Mouse (Mus musculus): ENCODE data around the gene Zbed4.
"Not testable (repeated sequence)": the region's sequence is repeated elsewhere in the genome, so short reads cannot be mapped to it uniquely, and the experiment has no call there.

The Zbed4 gene

DNA sequence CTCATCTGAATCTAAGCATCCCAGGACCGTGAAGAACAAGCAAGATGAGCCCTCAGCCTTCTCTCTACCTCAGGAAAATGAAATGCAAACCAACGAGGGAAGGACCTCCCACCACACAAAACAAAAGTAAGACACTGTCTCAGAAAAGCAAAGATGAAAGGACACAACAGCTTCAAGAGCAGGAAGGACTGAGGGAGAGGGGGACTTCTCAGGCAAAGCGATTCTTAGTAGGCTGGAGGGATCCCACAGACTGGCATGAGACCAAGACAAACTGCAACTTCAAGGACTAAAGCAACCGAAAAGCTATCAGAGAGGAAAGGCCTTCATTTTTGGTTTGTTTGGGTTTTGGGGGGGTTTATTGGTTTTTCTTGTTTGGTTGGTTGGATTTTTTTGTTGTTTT is 15.3 kb upstream of the Zbed4 start:
- no peak for DNase-seq (ENCODE audit: low spot score in 2 of 2)

DNA sequence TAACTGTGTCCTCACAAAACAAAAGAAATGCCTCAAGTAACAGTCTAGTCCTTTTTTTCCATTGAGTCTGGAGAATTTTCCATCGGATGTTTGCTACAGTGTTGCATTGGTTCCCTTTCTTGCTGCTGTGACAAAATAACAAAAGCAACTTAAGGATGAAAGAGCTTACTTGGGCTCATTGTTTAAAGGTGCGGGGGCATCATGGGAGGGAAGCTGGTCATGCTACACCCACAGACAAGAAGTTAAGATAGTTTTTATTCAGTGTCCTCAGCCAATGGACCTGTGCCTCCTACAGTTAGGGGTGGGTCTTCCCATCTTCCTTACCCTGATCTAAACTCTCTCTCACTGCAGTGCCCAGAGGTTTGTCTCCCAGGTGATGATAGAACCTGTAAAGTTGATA is 13.0 kb upstream of the Zbed4 start:
- no peak for DNase-seq (ENCODE audit: low spot score in 2 of 2)

DNA sequence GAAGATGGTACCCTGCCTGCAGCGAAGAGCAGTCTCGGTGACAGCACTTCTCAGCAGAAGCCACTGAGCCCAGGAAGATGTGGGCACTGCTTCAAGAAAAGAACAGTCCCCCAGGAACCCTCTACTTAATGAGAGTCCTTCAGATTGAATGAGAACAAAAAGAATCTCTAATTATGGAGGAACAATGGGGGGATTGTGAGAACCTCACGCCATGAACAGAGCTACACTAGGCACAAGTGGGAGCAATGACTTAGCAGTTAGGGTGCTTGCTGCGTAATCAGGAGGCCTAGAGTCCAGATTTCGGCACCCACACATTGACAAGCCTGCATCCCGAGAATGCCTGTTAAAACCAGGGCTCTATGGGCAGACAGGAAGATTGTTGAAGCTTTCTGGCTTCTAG is 10.1 kb upstream of the Zbed4 start:
- DNase-seq (ENCODE audit: low spot score in 2 of 2), result no peak

DNA sequence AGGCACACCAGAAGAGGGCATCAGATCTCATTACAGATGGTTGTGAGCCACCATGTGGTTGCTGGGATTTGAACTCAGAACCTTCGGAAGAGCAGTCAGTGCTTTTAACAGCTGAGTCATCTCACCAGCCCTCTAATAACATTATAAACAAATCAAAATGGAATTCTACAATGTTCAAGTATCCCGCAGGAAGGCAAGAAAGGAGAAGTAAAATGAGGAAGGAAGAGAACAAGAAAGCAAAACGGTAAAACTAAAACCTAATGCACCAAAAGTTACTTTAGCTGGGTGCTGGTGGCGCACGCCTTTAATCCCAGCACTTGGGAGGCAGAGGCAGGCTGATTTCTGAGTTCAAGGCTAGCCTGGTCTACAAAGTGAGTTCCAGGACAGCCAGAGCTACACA is 8.1 kb upstream of the Zbed4 start:
- not testable (repeated sequence) for DNase-seq (ENCODE audit: low spot score in 2 of 2)

DNA sequence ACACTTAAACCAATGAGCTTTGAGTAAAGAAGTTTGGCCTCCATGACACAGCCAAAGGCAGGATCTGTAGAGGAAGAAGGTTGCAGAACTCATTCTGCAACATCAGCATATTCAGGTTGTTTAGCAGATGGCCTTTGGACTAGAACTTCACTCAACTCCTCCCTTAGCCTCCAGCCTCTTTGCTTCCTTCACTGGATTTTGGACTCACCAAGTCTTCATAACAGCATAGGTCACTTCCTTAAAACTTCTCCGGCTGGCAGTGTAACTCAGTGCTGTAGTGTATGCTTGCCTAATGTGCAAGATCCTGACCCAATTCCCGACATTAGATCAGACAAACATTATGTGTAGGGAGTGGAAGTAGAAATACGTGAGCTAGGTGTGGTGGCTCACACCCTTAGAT is 6.1 kb upstream of the Zbed4 start:
- no peak for DNase-seq (ENCODE audit: low spot score in 2 of 2)

DNA sequence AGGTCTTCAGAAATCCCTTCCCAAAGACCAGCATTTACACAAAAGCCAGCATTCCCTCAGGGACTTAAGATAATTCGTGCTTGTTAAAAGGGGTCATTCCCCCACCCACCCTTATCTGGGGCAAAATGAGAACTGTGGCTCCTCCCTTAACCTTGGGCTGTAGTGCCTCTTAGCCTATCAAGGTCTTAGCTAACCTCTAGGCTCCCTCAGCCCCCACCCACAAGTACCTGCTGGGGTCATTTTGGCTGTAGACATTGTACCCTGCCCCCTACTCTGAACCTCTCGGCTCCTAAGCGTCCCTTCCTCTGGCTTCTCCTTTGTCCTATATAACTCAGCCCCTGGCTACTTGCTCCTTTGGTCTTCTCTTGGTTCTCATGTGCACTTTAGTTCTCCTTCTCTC is 5.5 kb upstream of the Zbed4 start:
- DNase-seq (ENCODE audit: low spot score in 2 of 2), result no peak

DNA sequence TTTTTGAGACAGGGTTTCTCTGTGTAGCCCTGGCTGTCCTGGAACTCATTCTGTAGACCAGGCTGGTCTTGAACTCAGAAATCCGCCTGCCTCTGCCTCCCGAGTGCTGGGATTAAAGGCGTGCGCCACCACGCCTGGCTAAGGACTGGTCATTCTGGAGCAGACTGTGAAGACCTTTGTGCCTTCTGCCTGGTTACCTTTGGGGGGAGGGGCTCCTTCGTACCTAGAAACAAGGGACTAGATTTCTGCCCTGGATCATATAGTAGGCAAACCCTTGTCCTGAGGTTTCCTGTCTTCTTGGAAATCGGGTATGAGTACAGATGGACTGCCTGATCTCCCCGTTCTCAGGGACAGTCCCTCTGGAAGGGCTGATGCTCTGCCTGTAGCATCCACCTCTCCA is 1.8 kb upstream of the Zbed4 start:
- not testable (repeated sequence) for DNase-seq (ENCODE audit: low spot score in 2 of 2)

DNA sequence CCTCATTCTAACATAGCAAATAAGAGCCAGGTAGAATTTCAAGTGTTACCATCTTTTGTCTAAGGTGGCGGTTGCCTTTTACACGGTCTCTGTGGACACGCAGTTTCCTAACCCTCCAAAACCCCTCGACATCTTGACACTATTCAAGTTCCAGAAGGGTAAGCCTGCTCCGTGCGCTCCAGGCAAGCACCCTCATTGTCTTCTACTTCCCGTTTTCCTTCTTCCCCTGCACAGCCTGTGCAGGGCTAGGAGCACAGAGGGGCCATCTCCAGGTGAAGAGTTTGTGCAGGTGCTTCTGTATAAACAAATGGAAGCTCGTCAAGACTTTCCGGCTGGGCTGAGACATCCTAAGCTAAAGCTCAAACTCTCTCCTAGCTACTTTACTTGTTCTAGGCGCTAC is 1.4 kb upstream of the Zbed4 start:
- no peak for DNase-seq (ENCODE audit: low spot score in 2 of 2)

DNA sequence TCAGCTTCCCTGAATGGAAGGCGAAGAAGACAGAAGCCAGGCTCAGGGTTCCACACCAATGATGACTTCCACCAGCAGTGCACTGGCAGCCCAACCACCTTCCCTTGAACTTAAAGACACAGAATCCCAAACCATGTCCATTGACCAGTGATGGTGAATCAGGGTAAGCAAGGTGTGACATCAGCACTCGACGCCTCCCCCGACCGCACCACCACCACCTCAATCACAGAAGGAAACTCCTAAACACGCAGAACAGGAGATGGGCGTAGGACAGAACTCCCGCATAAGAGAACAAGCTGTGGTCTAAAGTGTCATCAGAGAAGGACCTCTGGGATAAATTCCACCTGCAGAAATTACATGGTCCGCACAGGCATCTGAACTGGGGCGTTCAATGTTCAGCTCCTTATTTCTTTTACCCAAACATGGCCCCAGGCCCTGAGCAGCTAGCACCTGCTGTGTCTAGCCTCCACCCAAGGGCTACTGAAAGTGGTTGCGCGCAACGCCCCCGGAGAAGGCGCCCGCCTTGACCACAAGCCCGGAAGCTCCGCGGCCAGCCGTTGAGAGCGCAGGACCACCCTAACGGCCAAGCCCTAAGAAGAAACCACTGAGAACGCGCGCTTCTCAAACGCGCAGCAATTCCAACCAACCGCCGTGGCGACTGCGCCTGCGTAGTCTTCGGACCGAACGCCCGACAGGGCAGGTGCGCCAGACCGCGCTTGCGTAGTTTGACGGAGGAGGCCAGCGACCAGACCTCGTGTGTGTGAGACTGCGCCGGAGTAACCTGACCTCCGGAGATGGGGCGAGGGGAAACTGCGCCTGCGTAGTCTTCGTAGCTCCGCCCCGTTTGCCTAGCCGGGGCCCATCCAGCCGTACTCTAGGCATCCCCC is 540 bp upstream of the Zbed4 start:
- DNase-seq (ENCODE audit: low spot score in 2 of 2), result peak; percentile 98 to 99

DNA sequence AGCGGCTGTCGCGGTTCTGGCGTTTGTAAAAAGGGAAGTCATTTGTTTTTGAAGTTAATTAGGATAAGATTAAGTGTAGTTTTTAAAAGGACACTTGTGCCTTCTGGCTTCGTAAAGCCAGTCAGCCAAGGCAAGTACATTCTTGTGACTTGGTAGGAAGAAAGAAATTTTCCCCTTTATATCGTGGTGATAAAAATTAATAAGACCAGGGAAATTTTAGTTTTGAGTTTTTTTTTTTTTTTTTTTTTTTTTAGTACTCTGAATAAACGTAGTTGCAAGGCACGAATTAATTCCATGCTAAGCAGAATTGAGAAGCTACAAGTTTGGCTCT is 908 bp downstream of the Zbed4 start:
- DNase-seq (ENCODE audit: low spot score in 2 of 2), result no peak

DNA sequence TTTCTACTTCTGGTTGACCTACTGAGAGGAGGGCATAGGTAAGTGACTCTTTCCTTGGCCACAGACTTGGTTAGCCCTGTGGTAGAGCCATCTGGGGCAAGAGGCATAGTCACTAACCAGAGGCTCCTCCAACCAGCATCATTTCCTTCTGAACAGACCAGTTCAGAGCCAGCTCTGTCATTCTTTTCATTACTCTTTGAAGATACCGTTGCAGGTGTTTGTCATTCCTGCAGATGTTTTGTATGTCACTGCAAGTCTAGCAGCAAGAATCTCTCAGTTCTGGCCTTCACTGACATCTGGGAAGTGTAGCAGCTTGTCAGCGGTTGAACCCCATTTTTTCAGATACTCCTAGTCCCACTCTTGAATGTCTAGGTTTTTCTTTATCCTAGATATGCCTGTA is 3.4 kb downstream of the Zbed4 start:
- no peak for DNase-seq (ENCODE audit: low spot score in 2 of 2)

DNA sequence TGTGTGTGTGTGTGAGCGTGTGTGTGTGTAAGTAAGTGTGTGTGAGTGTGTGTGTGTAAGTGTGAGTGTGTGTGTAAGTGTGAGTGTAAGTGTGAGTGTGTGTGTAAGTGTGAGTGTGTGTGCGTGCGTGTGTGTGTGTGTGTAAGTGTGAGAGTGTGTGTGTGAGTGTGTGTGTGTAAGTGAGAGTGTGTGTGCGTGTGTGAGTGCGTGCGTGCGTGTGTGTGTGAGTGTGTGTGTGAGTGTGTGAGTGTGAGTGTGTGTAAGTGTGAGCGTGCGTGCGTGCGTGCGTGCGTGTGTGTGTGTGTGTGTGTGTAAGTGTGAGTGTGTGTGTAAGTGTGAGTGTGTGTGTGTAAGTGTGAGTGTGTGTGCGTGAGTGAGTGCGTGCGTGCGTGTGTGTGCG is 4.3 kb downstream of the Zbed4 start:
- DNase-seq (ENCODE audit: low spot score in 2 of 2), result no peak

DNA sequence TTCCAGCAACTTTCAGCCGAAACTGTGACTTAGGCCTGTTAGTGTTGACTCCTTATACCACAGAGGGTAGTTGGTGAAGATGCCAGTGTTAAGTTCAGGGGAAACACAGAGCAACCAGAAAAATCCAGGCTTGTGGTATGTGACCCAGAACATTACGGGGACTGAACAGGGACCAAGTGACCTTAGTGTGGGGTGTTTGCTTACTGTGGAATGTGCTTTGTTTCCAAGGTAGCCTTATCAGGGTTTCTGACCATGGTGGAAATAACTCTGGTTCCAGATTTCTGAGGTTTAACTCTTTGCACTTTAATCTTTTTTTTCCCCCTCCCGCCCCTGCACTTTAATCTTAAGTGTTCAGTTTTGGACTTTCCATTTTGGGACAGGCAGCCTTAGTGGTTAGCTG is 6.6 kb downstream of the Zbed4 start:
- no peak for DNase-seq (ENCODE audit: low spot score in 2 of 2)

DNA sequence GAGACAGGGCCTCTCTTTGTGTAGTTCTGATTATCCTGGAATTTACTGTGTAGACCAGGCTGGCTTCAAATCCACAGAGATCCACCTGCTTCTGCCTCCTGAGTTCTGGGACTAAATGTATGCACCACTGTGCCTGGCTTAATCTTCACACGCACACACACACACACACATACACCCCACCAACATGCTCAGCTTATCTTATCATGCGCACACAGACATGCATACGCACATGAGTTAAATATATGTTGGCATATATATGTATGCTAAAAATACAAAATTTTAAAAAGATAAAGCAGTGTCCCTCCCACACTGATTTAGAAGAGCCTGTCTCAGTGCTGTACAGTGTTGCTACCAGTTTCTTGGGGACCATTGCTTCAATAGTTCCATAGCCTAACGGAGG is 10.1 kb downstream of the Zbed4 start:
- no peak for DNase-seq (ENCODE audit: low spot score in 2 of 2)

DNA sequence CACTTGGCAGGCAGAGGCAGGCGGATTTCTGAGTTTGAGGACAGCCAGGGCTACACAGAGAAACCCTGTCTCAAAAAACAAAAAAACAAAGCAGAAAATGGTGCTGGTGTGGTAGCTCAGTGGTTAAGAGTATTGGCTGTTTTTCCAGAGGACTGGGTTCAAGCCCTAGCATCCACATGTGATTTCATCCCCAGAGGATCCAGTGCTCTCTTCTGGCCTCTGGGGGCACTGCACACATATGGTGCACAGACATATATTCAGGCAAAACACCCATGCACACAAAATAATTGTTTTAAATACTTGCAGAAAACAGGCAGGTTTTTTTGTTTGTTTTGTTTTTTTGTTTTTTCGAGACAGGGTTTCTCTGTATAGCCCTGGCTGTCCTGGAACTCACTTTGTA is 14.7 kb downstream of the Zbed4 start:
- DNase-seq (ENCODE audit: low spot score in 2 of 2), result not testable (repeated sequence)

DNA sequence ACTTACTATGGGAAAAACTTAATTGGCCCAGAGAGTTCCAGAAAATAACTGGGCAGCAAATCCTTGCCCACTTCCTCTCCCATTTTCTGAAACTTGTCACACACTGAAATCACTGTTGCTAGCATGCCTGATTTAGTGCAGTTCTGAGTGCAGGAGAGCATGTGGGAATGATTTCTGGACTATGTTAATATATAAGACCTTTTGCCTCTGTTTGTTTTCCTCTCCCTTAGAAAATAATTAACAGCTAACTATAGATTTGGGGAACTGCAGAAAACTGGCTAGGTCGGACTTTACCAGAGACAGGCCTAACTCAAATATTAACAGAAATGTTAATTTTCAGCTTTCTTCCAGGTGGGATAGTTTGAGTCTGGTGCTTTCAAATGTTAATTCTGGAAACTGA is 17.1 kb downstream of the Zbed4 start:
- DNase-seq (ENCODE audit: low spot score in 2 of 2), result no peak

DNA sequence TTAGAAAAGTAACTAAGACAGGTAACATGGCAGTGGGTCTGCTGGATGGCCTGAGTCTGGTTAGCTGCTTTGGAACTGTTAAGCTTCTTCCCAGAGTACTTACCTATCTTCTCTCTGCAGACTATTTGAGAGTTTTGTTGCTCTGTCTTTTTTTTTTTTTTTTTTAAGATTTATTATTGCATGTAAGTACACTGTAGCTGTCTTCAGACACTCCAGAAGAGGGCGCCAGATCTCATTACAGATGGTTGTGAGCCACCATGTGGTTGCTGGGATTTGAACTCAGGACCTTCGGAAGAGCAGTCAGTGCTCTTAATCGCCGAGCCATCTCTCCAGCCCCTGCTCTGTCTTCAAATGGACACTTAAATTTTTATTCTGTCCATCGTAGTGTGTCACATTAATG is 23.2 kb downstream of the Zbed4 start:
- not testable (repeated sequence) for DNase-seq (ENCODE audit: low spot score in 2 of 2)

DNA sequence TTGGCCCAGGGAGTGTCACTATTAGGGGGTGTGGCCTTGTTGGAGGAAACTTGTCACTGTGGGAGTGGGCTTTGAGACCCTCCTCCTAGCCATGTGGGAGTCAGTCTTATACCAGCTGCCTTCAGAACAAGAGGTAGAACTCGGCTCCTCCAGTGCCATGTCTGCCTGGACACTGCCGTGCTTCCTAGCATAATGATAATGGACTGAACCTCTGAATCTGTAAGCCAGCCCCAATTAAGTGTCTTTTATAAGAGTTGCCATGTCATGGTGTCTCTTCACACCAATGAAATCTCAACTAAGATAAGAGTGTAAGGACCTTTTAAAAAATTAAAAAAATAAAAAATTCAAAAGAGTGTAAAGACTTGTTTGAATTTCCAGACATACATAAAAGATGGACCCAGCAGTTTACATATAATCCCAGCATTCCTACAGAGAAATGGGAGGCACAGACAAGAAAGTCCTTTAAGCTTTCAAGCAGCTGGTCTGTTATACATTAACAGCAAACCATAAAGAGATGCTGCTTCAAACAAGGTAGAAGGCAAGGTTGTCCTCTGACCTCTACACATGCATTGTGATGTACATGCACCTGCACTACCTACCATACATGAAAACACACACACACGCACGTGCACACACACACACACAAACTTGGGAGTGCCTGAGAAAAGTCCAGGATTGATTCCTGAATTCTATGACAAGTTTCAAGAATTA is 40.8 kb downstream of the Zbed4 start:
- no peak for DNase-seq (ENCODE audit: low spot score in 2 of 2)

DNA sequence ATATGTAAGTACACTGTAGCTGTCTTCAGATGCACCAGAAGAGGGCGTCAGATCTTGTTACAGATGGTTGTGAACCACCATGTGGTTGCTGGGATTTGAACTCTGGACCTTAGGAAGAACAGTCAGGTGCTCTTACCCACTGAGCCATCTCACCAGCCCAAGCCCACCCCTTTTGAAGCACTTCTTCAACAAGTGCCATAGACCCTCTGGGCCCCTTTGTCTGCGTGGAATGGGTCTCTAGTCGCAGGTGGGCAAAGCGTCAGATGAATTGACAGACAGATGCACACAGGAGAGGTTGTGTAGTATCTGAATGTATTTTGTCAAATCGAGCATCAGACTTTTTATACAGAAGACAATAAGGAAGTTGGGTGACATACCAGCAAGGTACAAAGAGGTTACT is 43.3 kb downstream of the Zbed4 start:
- not testable (repeated sequence) for DNase-seq (ENCODE audit: low spot score in 2 of 2)

DNA sequence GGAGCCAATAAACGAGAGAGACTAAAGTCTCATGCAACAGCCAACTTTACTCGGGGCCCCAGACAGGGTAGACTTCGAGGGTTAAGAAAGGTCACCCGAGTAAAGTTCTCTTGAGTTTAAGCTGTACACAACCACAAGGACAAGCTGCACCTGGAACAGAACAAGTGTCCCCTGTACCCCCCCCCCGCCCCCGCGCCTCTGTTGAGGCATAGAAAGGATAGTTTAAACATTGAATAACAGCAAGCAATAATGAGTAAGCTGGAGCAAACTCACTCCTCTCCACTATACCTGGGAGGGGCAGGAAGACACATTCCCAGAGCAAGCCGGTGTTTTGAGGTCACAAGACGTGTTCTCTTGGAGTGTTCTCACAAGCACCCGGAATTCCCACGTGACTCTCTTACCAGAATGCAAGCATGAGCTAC is 48.5 kb downstream of the Zbed4 start:
- DNase-seq (ENCODE audit: low spot score in 2 of 2), result no peak

DNA sequence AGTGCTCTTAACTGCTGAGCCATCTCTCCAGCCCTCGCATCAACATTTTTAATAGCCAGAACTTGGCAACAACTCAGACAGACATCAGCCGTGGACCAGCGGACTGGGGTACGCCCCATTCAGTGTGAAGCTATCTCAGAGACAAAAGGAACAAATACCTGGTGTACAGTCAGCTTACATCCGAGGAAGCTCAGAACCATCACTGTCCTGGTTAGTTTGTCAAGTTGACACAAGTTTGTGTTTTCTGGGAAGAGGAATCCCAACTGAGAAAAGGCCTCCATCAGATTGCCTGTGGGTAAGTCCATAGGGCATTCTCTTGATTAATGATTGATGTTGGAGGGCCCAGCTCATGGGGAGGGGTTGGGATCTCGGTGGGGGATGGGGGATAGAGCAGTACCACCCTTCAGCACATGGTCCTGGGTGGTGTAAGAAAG is 49.5 kb downstream of the Zbed4 start:
- no peak for DNase-seq (ENCODE audit: low spot score in 2 of 2)

DNA sequence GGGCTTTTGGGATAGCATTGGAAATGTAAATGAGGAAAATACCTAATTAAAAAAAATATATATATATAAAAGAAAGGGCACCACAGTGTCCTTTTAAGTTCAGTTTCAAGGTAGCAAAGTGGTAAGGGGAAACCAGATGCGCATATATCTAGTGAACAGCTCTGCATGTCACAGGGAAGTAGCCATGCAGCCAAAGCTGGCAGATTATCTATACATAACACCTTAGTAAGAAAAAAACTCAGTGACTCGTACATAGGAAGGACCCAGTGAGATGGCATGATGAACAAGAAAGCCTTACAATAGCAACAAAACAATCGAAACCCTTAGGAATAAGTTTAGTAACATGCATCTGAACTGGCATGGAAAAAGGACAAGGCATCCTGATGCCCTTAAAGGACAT is 50.4 kb downstream of the Zbed4 start:
- no peak for DNase-seq (ENCODE audit: low spot score in 2 of 2)

DNA sequence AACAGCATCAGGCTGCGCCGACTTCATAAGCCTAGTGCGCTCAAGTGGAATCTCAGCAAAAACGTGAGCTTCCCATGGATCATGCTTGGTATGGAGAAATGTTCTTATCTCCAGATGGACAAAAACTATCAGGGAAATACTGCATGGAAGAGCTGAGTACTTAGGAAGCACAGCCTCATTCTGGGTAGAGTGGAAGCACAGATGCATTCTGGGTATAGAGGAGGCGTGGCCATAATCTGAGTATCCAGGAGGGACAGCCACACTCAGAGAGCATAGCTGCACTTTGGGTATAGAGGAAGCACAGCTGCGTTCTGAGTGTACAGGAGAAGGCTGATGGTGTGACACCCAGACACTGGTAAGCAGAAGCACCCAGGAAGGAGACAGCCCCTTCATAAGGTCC is 50.9 kb downstream of the Zbed4 start:
- no peak for DNase-seq (ENCODE audit: low spot score in 2 of 2)

Measured in right cerebral cortex, postnatal 36 days (tissue).